ENCODE assay signal across 10 mouse cellular contexts in genomic region chr15:100458055-100458454, GRCm38 (mm10). TPM values are rescaled to one million over a fixed set of nuclear protein-coding genes. Genes with fewer than 3 reads are reported as not detected.
DNase-seq lines count a peak whose midpoint lies in the region; ATAC-seq and TF ChIP-seq lines count a peak whose summit lies in the region.
"Had no signal": no experiment of that assay in that cellular context is flagged by ENCODE, and none has a peak within 500 bp of the region (broad histone marks: within the 10 kb centered on the region; RNA-seq: fewer than 3 reads in every experiment).

No protein-coding gene starts in this region.

- H3K9me3 ChIP-seq in forebrain, embryonic 14.5 days (replicated peaks; ENCODE audit: control insufficient read depth, low read length) = no peaks in the 10 kb centered on the region
- H3K9me3 ChIP-seq in forebrain, embryonic 15.5 days = no peaks in the 10 kb centered on the region
- H3K9me3 ChIP-seq in liver, postnatal 0 days (ENCODE audit: low read length) = no peaks in the 10 kb centered on the region
- H3K9me3 ChIP-seq: stomach, embryonic 15.5 days had no signal

- H3K4me2 ChIP-seq in forebrain, embryonic 14.5 days (ENCODE audit: low read length) = no peak overlapping the region
- H3K4me2 ChIP-seq in forebrain, embryonic 15.5 days (replicated peaks) = no peak overlapping the region
- H3K4me2 ChIP-seq in liver, postnatal 0 days (ENCODE audit: low read depth, low read length) = no peak overlapping the region

- H3K27ac ChIP-seq in forebrain, embryonic 14.5 days (ENCODE audit: low read depth, low read length) = no peak overlapping the region
- H3K27ac ChIP-seq in forebrain, embryonic 15.5 days (replicated peaks) = no peak overlapping the region
- no peak overlapping the region for H3K27ac ChIP-seq in liver, postnatal 0 days (ENCODE audit: low read depth)
- H3K27ac ChIP-seq: stomach, embryonic 15.5 days had no signal

- peak; percentile 80 for TF ChIP-seq CTCF in liver, postnatal 0 days (IDR thresholded peaks at IDR 0.05; ENCODE audit: low read depth)

- no peak for ATAC-seq in forebrain, embryonic 14.5 days
- ATAC-seq in forebrain, embryonic 15.5 days (replicated peaks) = no peak
- ATAC-seq in cerebellum, adult (ENCODE audit: insufficient number of reproducible peaks, low FRiP score, low TSS enrichment) = peak; percentile 26; the same call in 1 of the 2 replicates
- ATAC-seq in granulocyte monocyte progenitor cell, adult 5-6 weeks (replicated peaks; ENCODE audit: poor library complexity, severe bottlenecking) = peak; percentile 43
- peak; percentile 19; the same call in 1 of the 2 replicates for ATAC-seq in liver, postnatal 0 days

- no peak overlapping the region for H3K9ac ChIP-seq in forebrain, embryonic 14.5 days (ENCODE audit: low read length)
- H3K9ac ChIP-seq in forebrain, embryonic 15.5 days (replicated peaks) = no peak overlapping the region
- no peak overlapping the region for H3K9ac ChIP-seq in liver, postnatal 0 days (replicated peaks)
- H3K9ac ChIP-seq: stomach, embryonic 15.5 days had no signal

- no peaks in the 10 kb centered on the region for H3K27me3 ChIP-seq in forebrain, embryonic 14.5 days (replicated peaks; ENCODE audit: control insufficient read depth, insufficient read depth, low read length)
- no peaks in the 10 kb centered on the region for H3K27me3 ChIP-seq in forebrain, embryonic 15.5 days
- no peaks in the 10 kb centered on the region for H3K27me3 ChIP-seq in liver, postnatal 0 days (ENCODE audit: insufficient read depth, low read length)

- 51% methylated on average over 10 of the region's 10 CpGs for WGBS in forebrain, embryonic 14.5 days
- WGBS in forebrain, embryonic 15.5 days = 42% methylated on average over 10 of the region's 10 CpGs
- 26% methylated on average over 10 of the region's 10 CpGs for WGBS in liver, postnatal 0 days (ENCODE audit: insufficient replicate concordance)

- H3K4me3 ChIP-seq in forebrain, embryonic 14.5 days (ENCODE audit: low read depth, low read length) = no peak overlapping the region
- H3K4me3 ChIP-seq in forebrain, embryonic 15.5 days = no peak overlapping the region
- no peak overlapping the region for H3K4me3 ChIP-seq in liver, postnatal 0 days (ENCODE audit: low read depth, low read length)
- H3K4me3 ChIP-seq: stomach, embryonic 15.5 days had no signal

- DNase-seq in forebrain, embryonic 14.5 days (ENCODE audit: low spot score) = peak; percentile 64
- peak; percentile 40 for DNase-seq in ovary, postnatal 36 days (ENCODE audit: low spot score)
- DNase-seq in ovary, postnatal 10 days (ENCODE audit: low spot score) = no peak
- peak; percentile 84 for DNase-seq in liver, postnatal 0 days
- peak; percentile 35 to 83 for DNase-seq in spleen, postnatal 10 days (ENCODE audit: low spot score in 2 of 2)

- H3K4me1 ChIP-seq in forebrain, embryonic 14.5 days (ENCODE audit: control insufficient read depth, insufficient read depth, low read length) = no peaks in the 10 kb centered on the region
- 0 out of 2 replicates have a peak, but pooled peaks cover 2% of the 10 kb centered on the region for H3K4me1 ChIP-seq in forebrain, embryonic 15.5 days
- peaks cover 11% of the 10 kb centered on the region for H3K4me1 ChIP-seq in liver, postnatal 0 days (ENCODE audit: insufficient read depth)

- TF ChIP-seq EP300 in liver, postnatal 0 days (IDR thresholded peaks at IDR 0.05; ENCODE audit: low read depth) = no peak

- H3K36me3 ChIP-seq in forebrain, embryonic 14.5 days (ENCODE audit: control insufficient read depth, insufficient read depth, low read length) = no peaks in the 10 kb centered on the region
- H3K36me3 ChIP-seq in forebrain, embryonic 15.5 days = no peaks in the 10 kb centered on the region
- no peaks in the 10 kb centered on the region for H3K36me3 ChIP-seq in liver, postnatal 0 days (replicated peaks; ENCODE audit: insufficient read depth, low read length)
- H3K36me3 ChIP-seq: stomach, embryonic 15.5 days had no signal

RNA-seq across cellular contexts. Expression of gene Letmd1, which starts 10.8 kb away (rescaled TPM):
- polyA plus RNA-seq in forebrain, embryonic 14.5 days (2014; fragmentation: Nextera tagmentation; extraction: Ambion mirVana) = 40.5 and 43.1 TPM in 2 replicates
- 51.5 and 52.3 TPM in 2 replicates for polyA plus RNA-seq in forebrain, embryonic 15.5 days (2015; fragmentation: Nextera tagmentation; extraction: Ambion mirVana)
- total RNA-seq in granulocyte monocyte progenitor cell, adult 5-6 weeks (2014; fragmentation: Nextera tagmentation) = 42.5 and 46.2 TPM in 2 replicates
- 25.7 and 34.0 TPM in 2 replicates for total RNA-seq in granulocyte monocyte progenitor cell, adult 5-6 weeks (2017)
- polyA plus RNA-seq in liver, postnatal 0 days (2015; fragmentation: Nextera tagmentation; extraction: Ambion mirVana) = 14.4 and 16.3 TPM in 2 replicates

RNA-seq across cellular contexts. Expression of gene Slc11a2, which starts 33.2 kb away (rescaled TPM):
- polyA plus RNA-seq in forebrain, embryonic 14.5 days (2014; fragmentation: Nextera tagmentation; extraction: Ambion mirVana) = 15.2 and 17.4 TPM in 2 replicates
- polyA plus RNA-seq in forebrain, embryonic 15.5 days (2015; fragmentation: Nextera tagmentation; extraction: Ambion mirVana) = 22.2 and 23.5 TPM in 2 replicates
- total RNA-seq in granulocyte monocyte progenitor cell, adult 5-6 weeks (2014; fragmentation: Nextera tagmentation) = 10.2 and 10.3 TPM in 2 replicates
- total RNA-seq in granulocyte monocyte progenitor cell, adult 5-6 weeks (2017) = 8.6 and 8.9 TPM in 2 replicates
- polyA plus RNA-seq in liver, postnatal 0 days (2015; fragmentation: Nextera tagmentation; extraction: Ambion mirVana) = 15.0 and 16.3 TPM in 2 replicates

RNA-seq across cellular contexts. Expression of gene Gm5475, which starts 36.1 kb away (rescaled TPM):
- 0.07 TPM in 1 of 2 replicates, not detected in the other for polyA plus RNA-seq in forebrain, embryonic 14.5 days (2014; fragmentation: Nextera tagmentation; extraction: Ambion mirVana)
- 0.06 TPM in 1 of 2 replicates, not detected in the other for polyA plus RNA-seq in forebrain, embryonic 15.5 days (2015; fragmentation: Nextera tagmentation; extraction: Ambion mirVana)
- not detected in 2 replicates for total RNA-seq in granulocyte monocyte progenitor cell, adult 5-6 weeks (2014; fragmentation: Nextera tagmentation)
- not detected in 2 replicates for total RNA-seq in granulocyte monocyte progenitor cell, adult 5-6 weeks (2017)
- 0.04 TPM in 1 of 2 replicates, not detected in the other for polyA plus RNA-seq in liver, postnatal 0 days (2015; fragmentation: Nextera tagmentation; extraction: Ambion mirVana)
- total RNA-seq: layer of hippocampus, postnatal 25 days had no signal

RNA-seq across cellular contexts. Expression of gene Csrnp2, which starts 37.2 kb away (rescaled TPM):
- polyA plus RNA-seq in forebrain, embryonic 14.5 days (2014; fragmentation: Nextera tagmentation; extraction: Ambion mirVana) = 37.1 and 42.8 TPM in 2 replicates
- 54.9 and 55.6 TPM in 2 replicates for polyA plus RNA-seq in forebrain, embryonic 15.5 days (2015; fragmentation: Nextera tagmentation; extraction: Ambion mirVana)
- total RNA-seq in granulocyte monocyte progenitor cell, adult 5-6 weeks (2014; fragmentation: Nextera tagmentation) = 1.1 and 2.5 TPM in 2 replicates
- total RNA-seq in granulocyte monocyte progenitor cell, adult 5-6 weeks (2017) = 1.6 and 2.0 TPM in 2 replicates
- polyA plus RNA-seq in liver, postnatal 0 days (2015; fragmentation: Nextera tagmentation; extraction: Ambion mirVana) = 0.89 and 1.1 TPM in 2 replicates

Comparison
In these comparisons a context has a peak if more than half of its experiments do, and no peak if none do; other contexts are left out.
1. ATAC-seq: peak in cerebellum, adult (single experiment), granulocyte monocyte progenitor cell, adult 5-6 weeks (single experiment) and liver, postnatal 0 days (single experiment); none in forebrain, embryonic 14.5 days (single experiment) and forebrain, embryonic 15.5 days (single experiment).